Mouse (Mus musculus) E14TG2a.4 (cell line): ENCODE results near the gene Il18.

Experiments
- CTCF ChIP-seq: conservative IDR thresholded peaks from 2 replicates; pipeline ENCODE4 v1.5.1; 2014; ENCODE audit warnings: low read length
- NANOG ChIP-seq: IDR thresholded peaks from 2 replicates; pipeline ENCODE4 v1.6.1; 2014; ENCODE audit warnings: borderline replicate concordance, low read length, mixed read lengths

- TF ChIP-seq CTCF, result no peak
- no peak for TF ChIP-seq NANOG
Measured at GRCm38 (mm10) chr9:50601536-50601935, 46.9 kb downstream of the Il18 start.
